Mouse (Mus musculus): ENCODE data around the gene Eml3.

- no peak for TF ChIP-seq POLR2A (IDR thresholded peaks at IDR 0.05; ENCODE audit: borderline replicate concordance, insufficient read depth, low read length)
- no peak for TF ChIP-seq CTCF (IDR thresholded peaks at IDR 0.05; ENCODE audit: borderline replicate concordance, insufficient read depth, low read depth, low read length)
These were observed 45.7 kb upstream of the Eml3 start, which contains the start of the genes Lbhd1 and Gm49403 for GRCm38 (mm10) chr19:8883616-8884015.

All from cerebellum, adult 2 months (tissue).